Mouse (Mus musculus): Measurements from ENCODE around the gene Arhgap30.

Arhgap30 gene

DNA sequence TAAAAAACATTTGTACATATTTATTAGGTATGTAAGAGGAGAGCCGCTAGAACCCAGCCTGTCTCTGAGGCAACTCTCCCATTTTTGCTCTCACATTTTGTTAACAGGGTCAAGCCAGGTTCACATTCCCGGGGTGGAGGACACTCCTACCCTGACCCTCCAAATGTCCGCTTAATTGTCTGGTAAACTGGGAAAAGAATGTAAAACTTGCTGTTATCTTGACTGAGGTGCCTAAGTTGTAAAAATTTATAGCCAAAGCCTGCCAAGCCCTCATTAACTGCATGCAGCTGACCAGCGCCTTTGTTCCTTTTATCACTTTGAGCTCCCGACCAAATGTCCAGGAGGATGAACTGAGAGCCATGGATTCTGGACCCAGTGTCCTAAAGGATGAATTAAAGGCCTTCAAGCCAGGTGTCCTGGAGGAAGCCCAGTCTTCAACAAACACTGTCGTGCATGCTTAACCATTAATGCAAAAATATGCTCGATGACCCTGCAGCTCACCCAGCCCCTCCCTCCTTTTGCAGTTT is 46.6 kb downstream of the Arhgap30 start:
- DNase-seq (ENCODE audit: low spot score) = no peak

DNA sequence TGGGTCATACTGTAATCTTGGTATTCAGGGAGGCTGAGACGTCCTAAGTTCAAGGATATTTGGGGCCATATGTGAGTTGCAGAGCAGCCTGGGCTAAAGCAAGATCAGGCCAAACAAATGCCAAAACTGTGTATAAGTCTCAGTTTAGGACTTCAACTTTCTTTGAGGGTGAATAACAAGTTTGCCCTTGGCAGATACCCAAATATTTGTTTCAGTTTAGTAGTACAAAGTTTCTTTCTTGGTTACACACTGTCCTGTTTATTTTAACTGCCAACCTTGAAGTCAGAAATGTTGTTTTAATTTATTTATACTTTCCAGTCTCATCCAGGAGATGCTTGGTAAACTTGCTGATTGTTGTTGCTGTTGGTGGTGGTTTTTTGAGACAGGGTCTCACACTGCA is 47.2 kb downstream of the Arhgap30 start:
- DNase-seq (ENCODE audit: low spot score) = no peak

DNA sequence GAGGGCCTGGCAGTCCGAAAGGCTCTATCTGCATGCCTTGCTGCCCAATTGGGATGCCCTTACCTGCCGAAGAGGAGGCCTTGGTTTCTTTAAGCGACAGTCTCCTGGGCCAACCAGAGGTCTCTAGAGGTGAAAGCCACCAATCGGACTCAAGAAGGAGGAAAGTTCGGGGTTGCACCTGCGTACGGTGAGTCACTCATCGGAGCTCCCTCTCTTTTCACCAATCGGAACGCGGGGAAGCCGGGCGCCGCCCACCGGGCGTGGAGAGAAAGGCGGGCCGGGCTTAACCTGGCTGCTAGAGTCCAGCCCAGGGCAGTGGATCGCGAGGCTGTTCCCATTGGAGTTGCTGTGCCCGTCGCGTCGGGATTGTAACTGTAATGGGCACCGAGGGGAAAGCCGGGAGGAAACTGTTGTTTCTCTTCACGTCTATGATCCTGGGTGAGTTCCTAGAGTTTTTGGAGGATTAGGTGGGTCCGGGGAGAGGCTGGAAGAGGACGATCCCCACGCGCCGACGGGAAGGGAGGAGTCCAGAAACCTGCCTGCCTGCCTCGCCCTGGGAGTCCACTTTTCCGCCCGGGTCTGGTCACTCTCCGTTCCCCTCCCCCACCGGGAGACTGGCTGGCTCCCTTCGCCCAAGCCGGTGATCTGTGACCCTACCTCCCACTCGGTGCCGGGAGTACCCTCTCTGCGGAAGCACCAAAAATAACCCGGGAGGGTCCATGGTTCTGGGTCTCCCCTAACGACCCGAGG is 48.7 kb downstream of the Arhgap30 start, which contains the start of gene F11r:
F11r (plus strand) TSS at position 272 of the 750 bp plus-strand sequence.
- DNase-seq (ENCODE audit: low spot score) = peak; percentile 95

DNA sequence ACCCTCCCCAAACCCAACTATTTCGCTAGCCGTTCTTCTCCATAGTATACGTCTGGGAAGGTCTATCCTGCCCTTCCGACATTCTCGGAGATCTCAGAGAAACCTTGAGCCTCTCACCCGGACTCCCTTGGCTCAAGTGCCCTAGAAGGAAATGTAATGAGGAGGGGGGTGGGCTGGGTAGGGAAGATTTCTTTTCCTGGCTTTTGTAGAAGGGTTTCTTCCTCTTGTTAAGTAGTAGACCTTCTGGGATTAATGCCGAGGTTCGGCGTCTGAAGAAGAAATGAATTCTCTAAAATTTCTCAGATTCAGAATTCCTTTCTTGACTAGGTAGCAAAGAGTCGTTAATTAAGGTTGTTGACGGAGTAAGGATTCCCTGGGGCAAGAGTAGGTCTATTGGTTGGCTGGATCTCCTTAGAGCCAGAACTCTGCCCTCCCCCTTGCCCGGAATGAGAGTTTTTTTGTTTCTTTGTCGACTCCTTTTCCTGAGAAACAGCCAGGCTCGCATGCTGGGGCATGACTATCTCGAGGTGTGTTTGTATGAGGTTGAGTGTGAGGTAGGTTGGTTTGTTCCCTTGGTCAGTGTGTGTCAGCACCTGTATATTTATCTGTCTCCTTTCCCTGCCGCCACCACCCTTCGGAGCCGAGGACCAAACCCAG is 49.4 kb downstream of the Arhgap30 start:
- DNase-seq (ENCODE audit: low spot score) = no peak

DNA sequence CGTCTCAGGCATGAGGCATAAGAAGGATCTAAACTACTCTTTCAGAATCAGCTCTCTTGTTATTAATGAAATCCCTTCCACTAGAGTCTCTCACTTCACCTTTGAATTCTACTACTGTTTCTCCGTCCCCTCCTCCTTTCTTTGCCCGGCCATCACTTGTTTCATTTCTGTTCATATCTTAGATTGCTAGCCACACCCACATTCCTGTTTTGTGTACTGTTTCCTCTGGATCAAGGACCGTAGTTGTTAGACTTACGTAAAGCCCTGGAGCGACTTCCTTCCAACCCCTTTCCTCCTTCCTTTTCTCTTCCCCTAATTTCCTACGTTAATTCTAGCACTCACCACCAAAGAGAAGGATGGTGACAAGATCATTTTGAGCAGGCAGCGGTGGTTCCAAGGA is 50.3 kb downstream of the Arhgap30 start:
- no peak for DNase-seq (ENCODE audit: low spot score)

DNA sequence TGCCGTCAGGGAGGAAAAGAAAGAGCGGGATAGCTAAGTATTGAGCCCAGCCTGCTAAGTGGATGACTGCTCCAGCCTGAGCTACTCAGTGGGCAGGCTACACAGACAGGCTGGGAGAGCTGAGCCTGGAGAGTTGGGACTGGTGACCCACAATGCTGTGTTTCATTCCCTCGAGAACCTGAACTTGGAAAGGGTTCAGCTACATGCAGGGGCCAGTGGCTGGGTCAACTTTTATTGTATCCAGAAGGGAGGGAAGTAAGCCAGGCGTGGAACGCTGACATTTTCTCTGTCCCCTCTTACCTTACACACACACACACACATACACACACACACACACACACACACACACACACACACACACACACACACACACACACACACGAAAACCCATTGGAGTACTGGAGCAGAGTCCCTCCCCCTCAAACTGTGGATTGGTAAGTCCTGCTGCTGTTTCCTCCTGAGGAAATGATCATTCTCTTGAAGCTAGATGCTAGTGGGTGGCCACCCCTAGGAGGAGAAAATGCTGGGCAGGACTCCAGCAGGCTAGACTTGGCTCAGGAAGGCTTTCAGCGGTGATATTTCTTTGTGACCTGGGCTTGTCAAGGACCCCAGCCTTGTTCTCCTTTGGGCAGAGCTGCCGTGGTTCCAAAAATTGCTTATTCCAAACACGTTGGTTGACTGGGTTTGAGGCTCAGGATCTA is 51.4 kb downstream of the Arhgap30 start:
- peak; percentile 77 for DNase-seq (ENCODE audit: low spot score)

DNA sequence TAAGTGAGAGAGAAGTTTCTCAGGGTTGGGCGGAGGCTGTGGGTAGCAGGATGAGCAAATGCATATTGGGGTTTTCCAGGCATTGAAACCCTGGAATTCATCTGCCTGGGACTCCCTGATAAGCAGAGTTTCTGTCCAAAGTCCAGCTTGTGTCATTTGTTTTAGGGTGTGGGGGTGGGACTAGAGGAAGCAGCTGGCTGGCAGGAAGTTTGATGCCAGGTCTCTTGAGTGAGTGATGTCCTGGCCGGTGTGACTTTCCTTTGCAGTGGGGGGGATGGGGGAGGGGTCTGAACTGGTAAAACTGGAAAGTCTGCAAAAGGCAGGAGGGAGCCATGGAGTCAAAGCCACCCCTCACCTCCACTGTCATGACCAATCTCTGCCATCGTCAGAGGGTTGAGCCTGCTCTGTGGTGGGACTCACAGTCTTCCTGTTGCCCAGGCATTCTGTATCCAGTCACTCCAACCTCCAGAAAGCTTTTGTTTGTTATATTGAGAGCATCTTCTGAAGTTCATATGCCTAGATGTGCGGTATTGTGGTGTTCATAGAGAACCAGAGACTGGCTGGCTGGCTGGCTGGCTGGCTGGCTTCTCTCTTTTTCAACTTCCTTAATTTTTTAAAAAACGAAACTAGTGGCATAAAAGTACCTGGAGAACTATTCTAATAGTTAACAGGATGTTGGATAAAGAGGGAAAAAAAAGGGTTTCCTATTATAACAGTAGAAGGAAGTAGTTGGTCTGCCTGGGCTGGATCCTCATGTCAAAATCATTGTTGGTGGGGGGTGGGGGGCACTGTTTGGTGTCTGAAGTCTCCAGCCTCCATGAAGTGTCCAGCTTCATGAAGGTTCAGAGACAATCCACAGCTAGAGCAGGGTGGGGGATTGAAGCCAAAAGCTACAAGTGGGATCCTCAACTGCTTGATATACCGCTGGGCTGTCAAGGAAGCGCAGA is 53.0 kb downstream of the Arhgap30 start:
- DNase-seq (ENCODE audit: low spot score) = no peak

DNA sequence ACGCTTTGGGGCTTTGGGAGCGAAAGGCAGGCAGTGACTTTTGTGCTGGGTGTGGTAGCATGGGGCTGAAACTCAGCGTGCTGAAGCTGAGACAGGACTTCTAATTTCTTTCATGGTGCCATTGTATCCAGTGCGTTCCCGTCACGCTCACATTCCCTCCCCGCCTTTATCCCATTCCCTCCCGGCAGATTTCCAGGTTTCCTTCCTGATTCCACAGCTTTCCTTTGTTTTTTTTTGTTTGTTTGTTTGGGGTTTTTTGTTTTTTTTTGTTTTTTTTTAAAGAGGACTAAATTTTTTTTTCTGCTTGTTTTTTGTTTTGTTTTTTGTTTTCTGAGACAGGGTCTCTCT is 53.6 kb downstream of the Arhgap30 start:
- DNase-seq (ENCODE audit: low spot score) = no peak

DNA sequence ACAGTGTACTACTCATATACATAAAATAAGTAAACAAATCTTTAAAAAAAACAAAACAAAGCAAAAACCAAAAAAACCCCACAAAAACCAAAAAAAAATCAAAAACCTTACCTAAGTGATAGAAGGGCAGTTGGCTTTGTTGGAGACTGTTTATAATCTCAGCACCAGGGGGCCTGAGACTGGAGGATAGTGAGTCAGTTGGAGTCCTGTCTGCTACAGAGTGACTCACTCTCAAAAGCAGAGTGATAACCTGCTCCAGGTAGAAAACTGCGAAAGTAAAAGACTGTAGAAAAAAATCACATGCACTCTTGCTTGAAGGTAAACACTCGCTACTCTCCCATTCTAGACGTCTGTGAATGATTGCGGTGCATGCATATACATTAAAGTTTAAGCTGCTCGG is 56.3 kb downstream of the Arhgap30 start:
- DNase-seq (ENCODE audit: low spot score) = no peak

DNA sequence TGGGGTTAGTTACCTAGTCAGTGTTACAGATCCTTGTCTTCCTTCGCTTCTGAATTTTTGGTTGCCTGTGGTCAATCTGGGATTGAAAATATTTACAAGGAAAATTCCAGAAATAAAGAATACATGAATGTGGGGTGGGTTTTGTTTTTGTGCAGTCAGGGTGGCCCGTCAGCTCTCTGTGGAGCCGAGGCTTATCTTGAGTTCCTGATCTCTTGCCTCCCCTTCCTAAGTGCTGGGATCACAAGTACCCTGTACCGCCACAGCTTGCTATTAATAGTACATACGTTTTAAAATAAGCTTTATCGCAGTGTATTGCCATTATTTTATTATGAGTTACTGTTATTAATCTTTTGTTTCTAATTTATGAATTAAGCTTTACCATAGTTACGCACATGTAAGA is 58.1 kb downstream of the Arhgap30 start:
- no peak for DNase-seq (ENCODE audit: low spot score)

DNA sequence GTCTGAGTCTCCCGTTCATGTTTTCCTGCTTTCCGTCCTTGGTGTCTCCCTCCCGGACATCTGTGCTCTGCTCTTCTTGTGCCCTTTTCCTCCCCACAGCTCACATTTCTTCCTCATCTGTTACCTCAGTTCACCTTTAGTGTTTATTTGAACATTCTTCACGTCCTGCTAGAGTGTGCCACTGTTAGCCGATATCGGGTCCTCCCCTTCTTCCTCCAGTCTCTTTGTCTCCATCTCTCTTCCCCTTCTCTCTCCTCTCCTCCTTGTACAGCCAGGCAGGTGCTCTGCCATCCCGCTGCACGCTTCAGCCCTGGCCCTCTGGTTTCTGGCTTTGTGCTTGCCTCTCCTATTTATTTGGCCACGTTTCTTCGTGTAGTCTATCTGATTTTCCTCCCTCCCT is 58.9 kb downstream of the Arhgap30 start:
- no peak for DNase-seq (ENCODE audit: low spot score)

DNA sequence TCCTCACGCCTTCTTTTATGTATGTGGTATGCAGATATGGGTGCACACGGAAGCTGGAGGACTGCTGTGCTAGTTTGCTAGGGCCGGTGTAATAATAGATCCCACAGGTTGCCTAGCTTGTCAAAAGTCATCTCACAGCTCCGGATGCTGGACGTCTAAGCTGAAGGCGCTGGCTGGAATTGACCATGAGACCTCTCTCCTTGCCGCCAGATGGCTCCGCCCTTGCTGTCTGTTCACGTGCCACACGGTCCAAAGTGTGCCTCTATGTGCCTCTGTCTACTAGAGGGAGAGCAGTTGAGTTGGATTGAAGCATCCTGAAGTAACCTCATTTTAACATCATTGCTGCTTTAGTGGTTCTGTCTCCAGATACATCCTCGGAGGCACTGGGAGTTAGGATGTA is 61.3 kb downstream of the Arhgap30 start:
- DNase-seq (ENCODE audit: low spot score) = no peak

DNA sequence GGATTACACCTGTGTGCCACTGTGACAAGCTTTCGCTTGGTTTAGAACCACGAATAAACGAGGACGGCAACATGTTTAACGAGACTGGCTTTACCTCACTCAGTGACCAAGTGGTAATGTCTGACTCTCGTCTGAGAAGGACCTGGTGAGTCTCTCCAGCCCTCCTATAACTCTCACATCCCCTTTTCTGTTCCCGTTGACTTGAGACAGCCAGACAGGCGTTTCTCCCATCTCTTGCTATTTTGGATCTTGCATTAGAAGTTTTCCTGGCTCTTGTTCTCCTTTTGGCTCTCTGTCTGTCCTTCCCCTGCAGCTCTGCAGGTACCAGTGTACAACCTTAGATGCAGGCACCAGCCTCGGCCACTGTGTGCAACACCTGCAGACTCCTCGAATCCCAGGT is 62.2 kb downstream of the Arhgap30 start:
- DNase-seq (ENCODE audit: low spot score) = no peak

DNA sequence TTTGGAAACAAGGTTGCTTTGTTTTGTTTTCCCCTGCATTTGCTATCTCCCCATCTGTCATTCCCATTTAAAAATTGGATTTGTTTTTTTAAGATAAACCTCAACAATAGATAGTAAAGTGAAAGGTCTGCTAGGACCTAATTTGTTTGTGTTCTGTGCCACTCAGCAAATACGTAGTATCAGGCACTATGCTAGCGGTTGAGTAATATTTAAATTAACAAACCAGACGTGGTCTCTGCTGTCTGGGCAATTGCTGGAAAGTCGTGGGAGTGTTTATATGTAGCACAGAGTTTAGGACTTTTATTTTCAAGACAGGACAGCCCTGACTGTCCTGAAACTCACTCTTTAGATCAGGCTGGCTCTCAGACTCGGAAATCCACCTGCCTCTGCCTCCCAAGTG is 63.8 kb downstream of the Arhgap30 start:
- no peak for DNase-seq (ENCODE audit: low spot score)

DNA sequence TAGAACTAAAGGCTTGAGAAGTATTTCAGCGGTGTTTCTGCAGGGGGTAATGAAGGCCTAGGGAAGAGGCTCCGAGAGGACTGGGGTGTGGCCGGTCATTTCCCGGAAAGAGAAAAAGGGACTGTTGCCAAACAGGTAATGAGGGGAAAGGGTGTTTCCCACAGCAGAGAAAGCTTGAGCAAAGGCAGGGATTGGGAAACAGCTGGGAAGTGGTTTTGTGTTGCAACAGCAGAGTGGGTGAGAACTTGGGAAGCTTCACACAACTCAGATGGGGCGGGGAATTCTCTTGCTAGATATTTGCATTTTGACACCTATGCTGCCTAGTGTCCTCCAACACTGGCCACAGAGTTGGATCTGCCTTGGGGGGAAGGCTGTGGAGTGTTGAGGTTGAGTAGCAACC is 64.2 kb downstream of the Arhgap30 start:
- no peak for DNase-seq (ENCODE audit: low spot score)

DNA sequence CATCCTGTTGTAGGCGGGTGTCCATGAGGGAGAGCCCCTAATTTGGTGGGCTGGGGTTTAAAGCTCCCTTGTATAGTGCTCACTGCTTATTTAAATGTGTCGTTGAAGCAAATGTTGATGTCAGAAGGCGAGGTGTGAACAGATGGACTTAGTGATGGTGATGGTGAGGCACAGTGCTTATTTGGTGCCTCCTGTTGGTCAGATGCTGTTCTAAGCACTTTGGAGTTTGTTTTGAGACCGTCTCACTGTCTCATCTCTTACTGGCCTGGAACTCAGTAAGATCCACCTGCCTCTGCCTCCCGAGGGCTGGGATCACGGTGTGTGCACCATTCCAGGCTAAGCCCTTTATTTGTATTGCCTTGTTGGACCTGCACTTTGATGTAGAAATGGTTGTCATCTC is 66.2 kb downstream of the Arhgap30 start:
- DNase-seq (ENCODE audit: low spot score) = no peak

DNA sequence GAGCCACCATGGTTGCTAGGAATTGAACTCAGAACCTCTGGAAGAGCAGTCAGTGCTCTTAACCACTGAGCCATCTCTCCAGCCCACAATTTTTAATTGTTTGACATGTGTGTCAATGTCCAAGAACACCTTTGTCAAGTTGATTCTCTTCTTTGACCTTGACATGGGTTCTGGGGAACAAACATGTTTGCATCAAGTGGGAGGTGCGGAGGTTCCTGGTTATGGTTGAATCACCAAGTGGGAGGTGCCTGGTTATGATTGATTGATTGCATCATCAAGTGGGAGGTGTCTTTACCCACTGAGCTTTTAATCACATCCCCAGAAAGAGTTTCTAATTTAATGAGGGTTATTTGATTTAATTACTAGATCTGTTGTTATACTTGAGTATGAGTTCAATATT is 68.8 kb downstream of the Arhgap30 start:
- DNase-seq (ENCODE audit: low spot score) = no peak

DNA sequence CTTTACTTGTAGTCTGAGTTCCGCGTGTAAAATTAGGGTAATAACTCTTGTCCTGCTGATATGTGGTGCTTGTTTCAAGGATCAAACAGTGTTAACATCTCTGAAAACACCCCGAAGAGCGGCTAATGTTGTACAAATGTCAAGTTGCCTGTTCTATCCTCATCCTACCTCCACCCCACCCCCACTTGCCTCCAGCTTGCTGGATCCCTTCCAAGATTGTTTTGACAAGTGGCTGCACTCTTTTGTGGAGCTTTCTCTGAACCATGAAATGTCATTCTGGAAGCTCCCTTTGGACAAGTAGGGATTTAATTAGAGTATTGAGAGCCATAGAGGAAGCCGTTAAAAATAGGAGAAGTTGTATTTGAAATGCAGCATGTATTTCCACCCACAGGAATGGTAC is 71.0 kb downstream of the Arhgap30 start:
- DNase-seq (ENCODE audit: low spot score) = no peak

All from testis, postnatal 10 days (tissue).